Mouse (Mus musculus) liver, embryonic 14.5 days (tissue): ENCODE data around the gene Selenbp2. TPM values are rescaled to one million over a fixed set of nuclear protein-coding genes. Genes with fewer than 3 reads are reported as not detected.
"Not testable (repeated sequence)": the region's sequence is repeated elsewhere in the genome, so short reads cannot be mapped to it uniquely, and the experiment has no call there.

Experiments used
- ATAC-seq: fragments of 200-750 bp; cut with Nextera tagmentation; 2 replicates; pipeline ENCODE4 v1.8.0; 2017; ENCODE audit warnings: moderate number of reproducible peaks, mild to moderate bottlenecking, moderate library complexity; ENCODE audit not compliant: insufficient read depth
- DNase-seq, 3 experiments: peaks; one replicate each; pipeline ENCODE4 v3.0.0-alpha.2; 2012 to 2013; ENCODE audit warnings: low read depth in 3 of 3, low spot score in 3 of 3
- H3K27ac ChIP-seq: fragments of 300-500 bp; sonication (generic); 2 replicates; pipeline ENCODE4 v1.5.1; 2014; ENCODE audit warnings: moderate library complexity, mild to moderate bottlenecking, control low read depth, inconsistent platforms
- H3K27me3 ChIP-seq: fragments of 300-500 bp; sonication (generic); 2 replicates; pipeline ENCODE4 v1.6.1; 2014; ENCODE audit warnings: mild to moderate bottlenecking, low read length, moderate library complexity; ENCODE audit not compliant: control insufficient read depth, insufficient read depth
- H3K36me3 ChIP-seq: fragments of 300-500 bp; sonication (generic); replicated peaks from 2 replicates; pipeline ENCODE4 v1.6.1; 2014; ENCODE audit warnings: low read depth; ENCODE audit not compliant: control insufficient read depth, insufficient read depth
- H3K4me1 ChIP-seq, 2 experiments: fragments of 200-500 bp in 1 of 2; fragments of 300-500 bp in 1 of 2; sonication (generic) in 1 of 2; replicated peaks; 2 replicates each; pipeline ENCODE4 v1.6.1; 2012 to 2014; ENCODE audit warnings: antibody characterized with exemption in 1 of 2, inconsistent platforms in 1 of 2, low read length in 1 of 2; ENCODE audit not compliant: control insufficient read depth in 2 of 2, insufficient read depth in 2 of 2
- H3K4me2 ChIP-seq: fragments of 300-500 bp; sonication (generic); 2 replicates; pipeline ENCODE4 v1.6.1; 2014; ENCODE audit warnings: low read depth, mild to moderate bottlenecking, control low read depth, moderate library complexity
- H3K4me3 ChIP-seq, 2 experiments: fragments of 200-500 bp in 1 of 2; fragments of 300-500 bp in 1 of 2; sonication (generic) in 1 of 2; 2 replicates each; pipeline ENCODE4 v1.5.1; 2012 to 2014; ENCODE audit warnings: low read depth in 2 of 2, low read length in 2 of 2, mild to moderate bottlenecking in 2 of 2, control low read depth in 1 of 2, inconsistent platforms in 1 of 2, moderate library complexity in 1 of 2; ENCODE audit not compliant: insufficient read depth in 1 of 2
- H3K9ac ChIP-seq: fragments of 300-500 bp; sonication (generic); replicated peaks from 2 replicates; pipeline ENCODE4 v1.6.1; 2014; ENCODE audit warnings: mild to moderate bottlenecking, control low read depth, moderate library complexity
- H3K9me3 ChIP-seq: fragments of 300-500 bp; sonication (generic); 2 replicates; pipeline ENCODE4 v1.6.1; 2016; ENCODE audit warnings: low read length, mixed read lengths; ENCODE audit not compliant: control insufficient read depth
- CTCF ChIP-seq: IDR thresholded peaks from 2 replicates; pipeline ENCODE4 v1.5.1; 2016; ENCODE audit warnings: antibody characterized with exemption, low read depth, control low read depth
- EP300 ChIP-seq: IDR thresholded peaks from 2 replicates; pipeline ENCODE4 v1.6.1; 2016; ENCODE audit warnings: antibody characterized with exemption, low read depth
- WGBS: fragments of 180-500 bp; shearing (Covaris S2); extraction: QIAGEN DNeasy Blood & Tissue Kit; methylation state at CpG from one replicate; pipeline ENCODE4 v1.1.7; 2014; ENCODE audit not compliant: insufficient replicate concordance; 5-methylcytosine and 5-hydroxymethylcytosine counted together
- polyA plus RNA-seq, 2 experiments: library from polyadenylated mRNA; depleted of rRNA in 1 of 2; stranded (reverse) in 1 of 2; unstranded in 1 of 2; fragments of >200 nt; fragmentation: Nextera tagmentation in 1 of 2; extraction: Ambion mirVana in 1 of 2; gene quantifications; 2 replicates each; pipeline versions ENCODE4 v1.2.1 to v1.2.3; 2012 to 2014

The Selenbp2 gene
- polyA plus RNA-seq, 2 experiments: 19.6 to 21.2 TPM

GRCm38 (mm10) chr3:94702163-94702810 lies 8.9 kb downstream of the Selenbp2 start:
- TF ChIP-seq EP300: peak; percentile 87
- DNase-seq: peak; percentile 78 to 80 (median 79)
- ATAC-seq: peak; percentile 97
- H3K36me3 ChIP-seq, H3K9me3 ChIP-seq, H3K27me3 ChIP-seq: not testable (repeated sequence)
- WGBS: 11% methylated on average over 5 of the region's 7 CpGs
- peak overlapping the region; percentile 95 for H3K27ac ChIP-seq
- H3K4me2 ChIP-seq: peak overlapping the region; percentile 66
- H3K4me1 ChIP-seq: peaks cover 8 to 19% of the 10 kb centered on the region in 2 experiments
- H3K4me3 ChIP-seq: 0 out of 4 replicates have a peak overlapping the region, but pooled peaks of 1 of the 2 experiments have one; percentile 14
- H3K9ac ChIP-seq: peak overlapping the region; percentile 57

GRCm38 (mm10) chr3:94702856-94703255 lies 9.5 kb downstream of the Selenbp2 start:
- Histone ChIP-seq H3K4me3 (0 out of 4 replicates have a peak overlapping the region, but pooled peaks of 1 of the 2 experiments have one; percentile 14), H3K4me2 (peak overlapping the region; percentile 66), H3K27me3 (no peaks in the 10 kb centered on the region), H3K27ac (peak overlapping the region; percentile 95), H3K9ac (peak overlapping the region; percentile 57), H3K4me1 (peaks cover 8 to 19% of the 10 kb centered on the region in 2 experiments), H3K36me3 (no peaks in the 10 kb centered on the region), H3K9me3 (no peaks in the 10 kb centered on the region)
- DNase-seq (peak in 1 of 3 experiments; percentile 30), ATAC-seq (peak; percentile 55)
- TF ChIP-seq CTCF (no peak), EP300 (no peak)
- 55% methylated on average over 3 of the region's 3 CpGs for WGBS

- DNase-seq, H3K36me3 ChIP-seq, H3K9ac ChIP-seq, H3K4me3 ChIP-seq, H3K4me2 ChIP-seq, H3K9me3 ChIP-seq, H3K27me3 ChIP-seq: not testable (repeated sequence)
- WGBS: 10% methylated on average over 2 of the region's 3 CpGs
- peaks cover 8 to 19% of the 10 kb centered on the region in 2 experiments for H3K4me1 ChIP-seq
- TF ChIP-seq CTCF: peak; percentile 85
- ATAC-seq: peak; percentile 49; the same call in 1 of the 2 replicates
- peak overlapping the region; percentile 95 for H3K27ac ChIP-seq
These were observed 10.0 kb downstream of the Selenbp2 start for GRCm38 (mm10) chr3:94703364-94703763.

GRCm38 (mm10) chr3:94710591-94710990 lies 17.2 kb downstream of the Selenbp2 start:
- not testable (repeated sequence) for H3K4me3 ChIP-seq, H3K4me1 ChIP-seq, H3K27me3 ChIP-seq, H3K27ac ChIP-seq, H3K4me2 ChIP-seq, DNase-seq, H3K9me3 ChIP-seq, H3K9ac ChIP-seq, H3K36me3 ChIP-seq
- peak; percentile 39; the same call in 1 of the 2 replicates for ATAC-seq

- H3K36me3 ChIP-seq, H3K9me3 ChIP-seq, H3K27ac ChIP-seq, H3K27me3 ChIP-seq, ATAC-seq, H3K4me2 ChIP-seq, H3K4me1 ChIP-seq, H3K9ac ChIP-seq, H3K4me3 ChIP-seq, DNase-seq: not testable (repeated sequence)
- WGBS: 72% methylated on average over 3 of the region's 3 CpGs
These were observed 20.1 kb downstream of the Selenbp2 start for GRCm38 (mm10) chr3:94713424-94713823.

GRCm38 (mm10) chr3:94718253-94718652 lies 24.9 kb downstream of the Selenbp2 start:
- DNase-seq, H3K27me3 ChIP-seq, H3K36me3 ChIP-seq, H3K4me2 ChIP-seq, H3K9me3 ChIP-seq, H3K27ac ChIP-seq, H3K4me1 ChIP-seq, H3K9ac ChIP-seq, H3K4me3 ChIP-seq: not testable (repeated sequence)
- WGBS: 44% methylated on average over 1 of the region's 1 CpGs
- peak; percentile 45; the same call in 1 of the 2 replicates for ATAC-seq
